Mouse (Mus musculus) layer of hippocampus, postnatal 25 days (tissue): ENCODE measurements around the gene Prkci. TPM values are rescaled to one million over a fixed set of nuclear protein-coding genes. Genes with fewer than 3 reads are reported as not detected.

ENCODE experiments used
- DNase-seq, 2 experiments: peaks; one replicate each; pipeline ENCODE4 v3.0.0; 2022; ENCODE audit warnings: mixed read lengths in 2 of 2, low spot score in 1 of 2; ENCODE audit errors: extremely low spot score in 1 of 2
- total RNA-seq, 2 experiments: library from RNA; stranded (reverse); gene quantifications; 2 replicates each; pipeline ENCODE4 v1.2.3; 2021

The Prkci gene
- total RNA-seq = 10 to 100 TPM; 56.8 to 63.4 TPM

GRCm38 (mm10) chr3:30995283-30995898 lies at the start of gene Prkci:
Gene Prkci, plus strand, starts transcription at chr3:30995747.
- peak; percentile 79 to 93 for DNase-seq

- no peak for DNase-seq
Observed at GRCm38 (mm10) chr3:30951652-30952051, 43.9 kb upstream of the Prkci start.

- no peak for DNase-seq
Observed at GRCm38 (mm10) chr3:30952273-30953070, 43.1 kb upstream of the Prkci start.

- no peak for DNase-seq
Observed at GRCm38 (mm10) chr3:30956327-30956726, 39.2 kb upstream of the Prkci start.

GRCm38 (mm10) chr3:30958709-30959108 lies 36.8 kb upstream of the Prkci start:
- DNase-seq = no peak

- no peak for DNase-seq
Observed at GRCm38 (mm10) chr3:30959868-30960831, 35.4 kb upstream of the Prkci start.

- DNase-seq = no peak
Observed at GRCm38 (mm10) chr3:30963100-30963499, 32.4 kb upstream of the Prkci start.

GRCm38 (mm10) chr3:30964216-30964615 lies 31.3 kb upstream of the Prkci start:
- DNase-seq = no peak

GRCm38 (mm10) chr3:30965644-30966043 lies 29.9 kb upstream of the Prkci start:
- DNase-seq = no peak

GRCm38 (mm10) chr3:30968531-30969092 lies 26.9 kb upstream of the Prkci start:
- DNase-seq = peak; percentile 30 to 41

GRCm38 (mm10) chr3:30969104-30969581 lies 26.4 kb upstream of the Prkci start, which contains the start of gene Phc3:
Gene Phc3, minus strand, starts transcription at chr3:30969415.
- DNase-seq = peak; percentile 91 to 93

- peak in 1 of 2 experiments; percentile 64 for DNase-seq
Observed at GRCm38 (mm10) chr3:30975102-30975754, 20.3 kb upstream of the Prkci start.

GRCm38 (mm10) chr3:30976991-30977603 lies 18.4 kb upstream of the Prkci start:
- DNase-seq = no peak

GRCm38 (mm10) chr3:30981616-30982380 lies 13.7 kb upstream of the Prkci start:
- no peak for DNase-seq

GRCm38 (mm10) chr3:30982924-30983536 lies 12.5 kb upstream of the Prkci start:
- DNase-seq = no peak

- DNase-seq = no peak
Observed at GRCm38 (mm10) chr3:30987396-30988318, 7.9 kb upstream of the Prkci start.

- DNase-seq = no peak
Observed at GRCm38 (mm10) chr3:30992161-30992560, 3.4 kb upstream of the Prkci start.
